Mouse (Mus musculus) heart, embryonic 13.5 days (tissue): ENCODE measurements around the gene Auh. TPM values are rescaled to one million over a fixed set of nuclear protein-coding genes. Genes with fewer than 3 reads are reported as not detected.

ENCODE experiments used
- ATAC-seq: fragments of 200-750 bp; cut with Nextera tagmentation; 2 replicates; pipeline ENCODE4 v1.8.0; 2017; ENCODE audit warnings: moderate TSS enrichment; ENCODE audit not compliant: insufficient number of reproducible peaks, low FRiP score, low TSS enrichment; ENCODE audit errors: extremely low read depth
- H3K27ac ChIP-seq: fragments of 300-500 bp; sonication (generic); replicated peaks from 2 replicates; pipeline ENCODE4 v1.5.1; 2015; ENCODE audit warnings: moderate library complexity, mild to moderate bottlenecking, inconsistent platforms
- H3K27me3 ChIP-seq: fragments of 300-500 bp; sonication (generic); replicated peaks from 2 replicates; pipeline ENCODE4 v1.6.1; 2015; ENCODE audit warnings: mild to moderate bottlenecking, inconsistent platforms
- H3K36me3 ChIP-seq: fragments of 300-500 bp; sonication (generic); 2 replicates; pipeline ENCODE4 v1.6.1; 2015; ENCODE audit warnings: mild to moderate bottlenecking, inconsistent platforms
- H3K4me1 ChIP-seq: fragments of 300-500 bp; sonication (generic); 2 replicates; pipeline ENCODE4 v1.6.1; 2015; ENCODE audit warnings: inconsistent platforms
- H3K4me2 ChIP-seq: fragments of 300-500 bp; sonication (generic); 2 replicates; pipeline ENCODE4 v1.6.1; 2015; ENCODE audit warnings: inconsistent platforms, mild to moderate bottlenecking, moderate library complexity
- H3K4me3 ChIP-seq: fragments of 300-500 bp; sonication (generic); 2 replicates; pipeline ENCODE4 v1.5.1; 2015; ENCODE audit warnings: moderate library complexity, mild to moderate bottlenecking, inconsistent platforms
- H3K9ac ChIP-seq: fragments of 300-500 bp; sonication (generic); 2 replicates; pipeline ENCODE4 v1.6.1; 2015; ENCODE audit warnings: inconsistent platforms, mild to moderate bottlenecking, moderate library complexity
- H3K9me3 ChIP-seq: fragments of 300-500 bp; sonication (generic); 2 replicates; pipeline ENCODE4 v1.6.1; 2016; ENCODE audit warnings: inconsistent platforms
- WGBS: fragments of 180-500 bp; shearing (Covaris S2); methylation state at CpG from one replicate; pipeline ENCODE4 v1.1.7; 2015; ENCODE audit warnings: mixed read lengths; 5-methylcytosine and 5-hydroxymethylcytosine counted together
- polyA plus RNA-seq: library from polyadenylated mRNA; unstranded; fragments of >200 nt; fragmentation: Nextera tagmentation; extraction: Ambion mirVana; gene quantifications from 2 replicates; pipeline ENCODE4 v1.2.1, GENCODE M21; 2015

The Auh gene
- polyA plus RNA-seq, 1 experiment from 2014 or later, result 49.1 TPM

DNA sequence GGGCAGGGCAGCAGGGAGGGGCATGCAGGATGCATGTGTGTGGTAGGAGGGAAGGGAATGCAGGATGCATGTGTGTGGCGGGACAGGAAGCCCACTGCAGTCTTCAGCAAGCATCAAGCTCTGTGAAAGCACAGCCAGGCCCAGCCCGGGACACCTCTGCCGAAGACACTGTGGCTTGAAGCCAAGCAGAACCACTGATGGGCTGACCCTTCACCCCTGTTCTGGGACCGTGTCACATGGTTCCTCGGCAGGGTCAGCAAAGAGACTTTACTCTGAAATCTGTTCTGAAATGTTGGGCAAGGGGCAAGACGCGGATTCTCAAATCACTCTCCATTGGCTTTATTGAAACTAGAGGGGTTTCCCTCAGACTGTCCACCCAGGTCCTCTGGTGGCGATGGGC, 94.9 kb downstream of the Auh start:
- H3K9me3 ChIP-seq, result 0 out of 2 replicates have a peak, but pooled peaks cover 2% of the 10 kb centered on the region
- WGBS, result 76% methylated on average over 8 of the region's 8 CpGs
- H3K27me3 ChIP-seq, result no peaks in the 10 kb centered on the region
- no peak overlapping the region for H3K4me3 ChIP-seq
- no peak overlapping the region for H3K27ac ChIP-seq
- peaks cover 51% of the 10 kb centered on the region for H3K36me3 ChIP-seq
- no peak overlapping the region for H3K9ac ChIP-seq
- no peak overlapping the region for H3K4me2 ChIP-seq
- no peak for ATAC-seq
- peaks cover 18% of the 10 kb centered on the region for H3K4me1 ChIP-seq

DNA sequence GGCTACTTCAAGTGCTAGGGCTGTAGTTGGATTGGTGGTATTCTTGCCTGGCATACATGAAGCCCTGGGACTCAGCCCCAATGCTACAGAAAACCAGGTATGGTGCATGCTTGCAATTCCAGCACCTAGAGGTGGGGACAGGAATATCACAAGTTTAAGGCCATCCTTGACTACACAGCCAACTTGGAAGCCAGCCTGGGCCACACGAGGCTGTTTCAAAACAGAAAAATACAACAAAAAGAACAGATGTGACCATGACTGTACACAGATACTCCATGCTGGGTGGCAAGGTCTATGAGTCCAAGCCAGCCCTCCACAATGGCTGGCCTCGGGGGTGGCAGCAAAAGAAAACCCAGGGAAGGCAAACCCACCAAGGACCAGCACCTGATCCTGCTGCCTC, 95.7 kb downstream of the Auh start:
- ATAC-seq, result no peak
- H3K4me2 ChIP-seq, result no peak overlapping the region
- H3K9ac ChIP-seq, result no peak overlapping the region
- 67% methylated on average over 2 of the region's 2 CpGs for WGBS
- no peak overlapping the region for H3K4me3 ChIP-seq
- no peak overlapping the region for H3K27ac ChIP-seq
- H3K27me3 ChIP-seq, result no peaks in the 10 kb centered on the region
- H3K4me1 ChIP-seq, result peaks cover 25% of the 10 kb centered on the region
- peaks cover 43% of the 10 kb centered on the region for H3K36me3 ChIP-seq
- H3K9me3 ChIP-seq, result 0 out of 2 replicates have a peak, but pooled peaks cover 2% of the 10 kb centered on the region

DNA sequence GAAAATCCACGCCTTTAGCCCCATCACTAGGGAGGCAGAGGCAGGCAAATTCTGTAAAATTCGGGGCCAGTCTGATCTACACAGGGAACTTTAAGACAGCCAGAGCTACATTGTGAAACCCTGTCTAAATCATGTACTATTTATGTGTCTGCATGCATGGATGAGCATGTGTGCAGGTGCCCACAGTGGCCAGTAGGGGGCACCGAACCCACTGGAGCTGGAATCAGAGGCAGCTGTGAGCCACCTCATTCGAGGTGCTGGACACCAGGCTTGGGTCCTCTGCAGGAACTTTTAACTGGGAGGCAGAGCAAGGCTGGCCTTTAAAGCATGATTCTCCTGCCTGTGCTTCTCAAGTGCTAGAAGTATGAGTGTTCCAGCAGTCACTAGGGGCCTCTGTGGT, 96.3 kb downstream of the Auh start:
- Histone ChIP-seq H3K4me1 (peaks cover 30% of the 10 kb centered on the region), H3K4me2 (no peak overlapping the region), H3K9me3 (0 out of 2 replicates have a peak, but pooled peaks cover 2% of the 10 kb centered on the region), H3K27ac (no peak overlapping the region), H3K27me3 (no peaks in the 10 kb centered on the region), H3K36me3 (peaks cover 39% of the 10 kb centered on the region), H3K4me3 (no peak overlapping the region), H3K9ac (no peak overlapping the region)
- ATAC-seq, result no peak
- 67% methylated on average over 4 of the region's 4 CpGs for WGBS

DNA sequence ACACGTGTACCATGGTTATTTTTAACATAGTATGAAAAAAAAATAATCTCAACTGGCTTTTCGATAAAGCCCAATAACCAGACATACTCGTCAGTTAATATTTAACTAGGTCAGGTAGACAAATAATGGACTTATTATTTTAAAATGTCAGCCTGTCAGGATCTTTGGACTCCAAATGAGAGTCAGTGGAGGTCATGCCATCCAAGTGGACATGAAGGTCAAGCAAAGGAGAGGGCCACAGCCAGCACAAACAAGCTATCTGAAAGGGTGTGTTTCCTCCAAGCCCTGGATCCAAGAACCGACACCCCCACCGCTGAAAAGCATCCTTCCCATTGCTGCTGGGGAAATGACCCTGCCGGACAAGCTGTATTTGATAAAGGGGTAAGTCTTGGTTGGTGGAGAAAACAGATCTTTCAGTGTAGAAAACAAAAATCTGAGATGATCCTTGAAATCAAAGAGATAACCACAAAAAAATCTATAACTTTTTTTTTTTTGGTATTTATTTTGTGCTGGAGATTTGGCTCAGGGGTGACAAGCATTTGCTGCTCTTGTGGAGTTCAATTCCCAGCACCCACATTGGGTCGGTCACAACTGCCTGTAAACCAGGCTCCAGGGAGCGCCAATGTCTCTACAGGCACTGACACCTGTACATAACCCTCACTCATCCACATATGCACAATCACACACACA, 96.9 kb downstream of the Auh start:
- Histone ChIP-seq H3K4me3 (no peak overlapping the region), H3K9ac (no peak overlapping the region), H3K9me3 (0 out of 2 replicates have a peak, but pooled peaks cover 2% of the 10 kb centered on the region), H3K27me3 (no peaks in the 10 kb centered on the region), H3K4me1 (peaks cover 35% of the 10 kb centered on the region), H3K4me2 (no peak overlapping the region), H3K36me3 (peaks cover 33% of the 10 kb centered on the region), H3K27ac (no peak overlapping the region)
- whole genome bisulfite sequencing, result 82% methylated on average over 8 of the region's 8 CpGs
- ATAC-seq, result no peak

DNA sequence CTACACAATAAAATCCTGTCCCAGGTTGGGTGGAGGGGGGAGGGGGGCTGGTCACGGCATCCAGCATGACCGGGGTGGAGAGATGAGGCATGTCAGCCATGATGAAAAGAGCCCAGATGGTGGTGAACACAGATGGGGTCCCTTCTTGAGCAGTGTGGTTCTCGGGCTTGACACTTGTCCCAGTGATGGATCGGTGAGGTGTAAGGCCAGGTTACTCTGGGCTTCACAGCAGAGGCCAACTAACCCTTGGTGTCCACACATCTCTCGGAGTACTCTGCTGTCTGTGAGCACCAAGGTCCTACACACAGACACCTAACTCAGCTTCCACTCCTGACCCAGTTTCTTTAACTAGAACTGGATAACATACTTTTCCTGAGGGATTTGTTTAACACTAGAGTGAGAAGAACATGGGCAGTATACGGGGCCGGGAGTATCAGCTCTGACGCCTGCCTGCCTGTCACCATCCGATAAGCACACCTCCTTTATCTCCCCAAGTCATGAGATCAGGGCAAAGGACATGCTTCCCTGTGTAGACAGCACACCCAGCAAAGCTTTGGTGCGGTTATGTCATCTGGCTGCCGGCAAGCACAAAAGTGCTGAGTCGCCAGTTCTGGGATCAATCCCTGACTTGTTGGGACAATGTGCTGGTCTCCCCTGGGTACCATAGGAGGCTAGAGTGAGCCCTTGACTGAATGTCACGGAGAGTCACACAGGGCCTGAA, 98.3 kb downstream of the Auh start:
- Histone ChIP-seq H3K9ac (no peak overlapping the region), H3K4me3 (no peak overlapping the region), H3K9me3 (0 out of 2 replicates have a peak, but pooled peaks cover 2% of the 10 kb centered on the region), H3K4me1 (peaks cover 35% of the 10 kb centered on the region), H3K27me3 (no peaks in the 10 kb centered on the region), H3K4me2 (peak overlapping the region; percentile 20; the same call in 1 of the 2 replicates), H3K36me3 (peaks cover 19% of the 10 kb centered on the region), H3K27ac (peak overlapping the region; percentile 12; the same call in 1 of the 2 replicates)
- 41% methylated on average over 13 of the region's 13 CpGs for WGBS
- ATAC-seq, result peak; percentile 81

DNA sequence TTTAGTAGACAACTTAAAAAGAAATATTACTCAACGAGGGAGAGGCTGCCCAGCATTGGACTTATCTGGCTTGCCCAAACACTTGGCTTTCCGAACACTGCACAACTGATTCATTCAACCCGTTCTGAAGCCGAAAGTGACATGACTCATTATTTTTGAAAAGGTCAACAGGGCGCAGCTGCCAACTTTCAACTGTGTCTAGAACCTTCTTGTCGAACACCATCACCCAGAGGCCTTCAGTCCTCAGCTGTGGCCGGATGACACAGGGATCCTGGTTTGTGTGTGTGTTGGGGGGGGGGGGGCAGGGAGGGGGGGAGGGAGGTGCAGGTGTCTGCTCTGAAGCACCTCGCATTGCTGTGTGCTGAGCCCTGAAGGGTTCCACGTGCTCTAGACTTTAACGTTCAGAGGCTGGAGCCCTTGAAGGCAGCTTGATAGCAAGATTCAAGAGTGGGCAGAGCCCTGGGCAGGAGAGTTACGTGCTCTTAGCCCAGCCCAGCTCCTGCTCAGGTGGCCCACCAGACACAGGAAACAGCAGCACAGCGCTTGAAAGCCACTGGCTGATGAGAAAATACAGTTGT, 100.4 kb downstream of the Auh start:
- no peak for ATAC-seq
- Histone ChIP-seq H3K27ac (peak overlapping the region; percentile 48; the same call in 1 of the 2 replicates), H3K4me3 (no peak overlapping the region), H3K9ac (no peak overlapping the region), H3K9me3 (0 out of 2 replicates have a peak, but pooled peaks cover 2% of the 10 kb centered on the region), H3K27me3 (no peaks in the 10 kb centered on the region), H3K4me1 (peaks cover 38% of the 10 kb centered on the region), H3K4me2 (no peak overlapping the region), H3K36me3 (peaks cover 5% of the 10 kb centered on the region; the same call in 1 of the 2 replicates)
- 60% methylated on average over 12 of the region's 12 CpGs for WGBS

DNA sequence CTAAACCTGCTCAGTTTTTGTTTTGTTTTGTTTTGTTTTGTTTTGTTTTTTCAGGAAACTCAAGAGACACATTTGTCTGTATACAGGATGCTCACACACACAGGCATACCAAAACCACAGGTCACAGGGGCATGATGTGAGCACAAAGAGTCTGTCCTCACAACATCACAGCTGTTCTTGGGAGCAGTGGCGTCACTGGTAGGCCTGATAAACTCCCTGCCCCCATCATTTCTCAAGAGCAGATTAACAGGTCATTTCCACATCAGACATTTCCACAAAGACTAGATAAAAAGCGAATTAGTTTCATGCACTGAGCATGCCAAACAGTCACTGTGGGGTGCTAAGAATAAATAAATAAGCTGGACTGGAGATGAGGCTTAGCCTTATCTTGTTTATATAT, 101.3 kb downstream of the Auh start:
- H3K9me3 ChIP-seq, result 0 out of 2 replicates have a peak, but pooled peaks cover under 1% of the 10 kb centered on the region
- H3K4me2 ChIP-seq, result no peak overlapping the region
- 38% methylated on average over 2 of the region's 2 CpGs for WGBS
- H3K4me1 ChIP-seq, result peaks cover 38% of the 10 kb centered on the region
- ATAC-seq, result no peak
- H3K9ac ChIP-seq, result no peak overlapping the region
- H3K27me3 ChIP-seq, result no peaks in the 10 kb centered on the region
- H3K36me3 ChIP-seq, result peaks cover under 1% of the 10 kb centered on the region; the same call in 1 of the 2 replicates
- no peak overlapping the region for H3K4me3 ChIP-seq
- H3K27ac ChIP-seq, result peak overlapping the region; percentile 48; the same call in 1 of the 2 replicates

DNA sequence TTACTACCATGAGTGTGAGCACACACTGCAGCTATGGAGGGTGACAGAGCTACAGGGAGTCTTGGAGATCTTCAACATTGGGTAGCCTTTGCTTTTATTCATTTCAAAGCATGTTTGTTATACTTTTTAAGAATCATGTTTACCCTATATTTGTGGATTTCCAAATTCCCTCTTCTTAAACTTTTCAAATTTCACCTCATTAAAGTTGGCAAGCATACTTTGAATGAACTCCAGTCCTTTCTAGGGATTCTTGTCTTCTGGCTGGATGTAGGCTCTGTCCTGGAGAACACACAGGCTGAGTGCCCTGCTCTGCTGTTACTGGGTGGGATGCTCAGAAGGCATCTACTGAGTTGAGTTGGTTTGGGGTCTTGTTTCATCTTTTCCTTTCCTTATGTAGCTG, 102.8 kb downstream of the Auh start:
- H3K27ac ChIP-seq, result no peak overlapping the region

DNA sequence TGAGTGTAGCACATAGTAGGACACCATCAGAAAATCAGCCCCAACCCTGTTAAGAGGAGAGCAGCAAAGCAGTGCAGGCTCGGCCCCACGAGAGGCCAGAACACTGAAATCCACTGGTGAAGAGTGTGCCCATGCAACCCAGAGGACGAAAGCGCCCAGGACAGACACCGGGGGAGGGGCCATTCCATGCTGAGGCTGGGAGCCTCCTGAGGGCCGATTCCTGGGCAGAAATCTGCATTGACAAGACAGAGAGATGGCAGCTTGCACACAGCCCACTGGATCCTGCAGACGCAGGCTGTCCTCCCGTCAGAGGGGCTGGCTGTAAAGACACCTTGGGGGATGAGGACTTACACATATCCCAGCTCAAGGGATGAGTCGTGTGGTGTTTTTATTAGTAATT, 104.7 kb downstream of the Auh start:
- Histone ChIP-seq H3K36me3 (no peaks in the 10 kb centered on the region), H3K9me3 (no peaks in the 10 kb centered on the region), H3K4me3 (no peak overlapping the region), H3K4me1 (peaks cover 55% of the 10 kb centered on the region), H3K4me2 (no peak overlapping the region), H3K9ac (no peak overlapping the region), H3K27me3 (no peaks in the 10 kb centered on the region), H3K27ac (no peak overlapping the region)
- WGBS, result 57% methylated on average over 9 of the region's 9 CpGs
- no peak for ATAC-seq

More for the DNA sequence above, 102.8 kb downstream of the Auh start:
- H3K4me1 ChIP-seq, result peaks cover 45% of the 10 kb centered on the region
- no peak overlapping the region for H3K4me3 ChIP-seq
- H3K27me3 ChIP-seq, result no peaks in the 10 kb centered on the region
- H3K9ac ChIP-seq, result no peak overlapping the region
- no peak for ATAC-seq
- no peaks in the 10 kb centered on the region for H3K36me3 ChIP-seq
- no peaks in the 10 kb centered on the region for H3K9me3 ChIP-seq
- H3K4me2 ChIP-seq, result no peak overlapping the region

DNA sequence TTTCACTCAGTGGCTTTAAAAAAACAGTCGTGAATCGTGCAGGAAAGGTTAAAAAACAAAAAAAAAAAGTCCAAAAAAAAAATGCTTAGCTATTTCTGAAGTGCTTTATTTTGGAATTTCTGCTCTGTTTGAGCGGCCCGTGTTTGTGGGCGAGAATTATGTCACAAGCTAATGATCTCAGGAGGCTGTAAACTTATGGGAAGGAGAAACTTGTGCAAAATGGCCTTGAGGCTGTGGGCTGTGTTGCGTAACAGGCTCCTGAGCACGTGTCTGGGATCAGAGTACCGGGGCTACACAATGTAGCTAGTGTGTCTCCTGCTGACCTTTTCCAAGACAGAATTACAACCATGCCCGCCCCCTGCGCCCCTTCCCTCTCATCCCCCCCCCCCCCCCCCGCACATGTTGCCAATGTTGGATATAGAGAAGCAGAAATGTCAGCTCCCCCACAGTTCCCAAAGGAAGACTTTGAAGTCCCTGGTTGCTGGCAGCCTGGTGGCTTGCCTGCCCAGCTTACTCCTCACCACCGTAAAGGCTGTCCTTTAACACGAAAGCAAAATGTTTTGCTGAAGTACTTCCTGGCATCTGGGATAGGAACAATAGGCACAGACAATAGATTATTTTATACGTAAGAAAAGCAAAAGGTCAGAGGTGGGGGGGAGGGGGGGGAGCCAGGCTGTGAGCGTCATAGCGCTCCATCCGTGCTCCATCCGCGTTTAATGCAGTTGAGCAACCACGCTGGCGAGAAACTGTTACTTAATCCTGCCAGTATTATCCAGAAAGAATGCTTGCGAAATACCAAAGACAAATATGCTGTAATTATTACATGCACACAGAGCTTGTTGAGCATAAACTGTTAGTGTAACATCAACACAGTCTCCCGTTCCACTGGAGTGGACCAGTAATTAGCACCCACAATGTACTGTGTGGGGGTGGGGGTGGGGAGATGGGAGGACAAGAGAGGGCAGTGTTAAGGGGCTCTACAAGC, 107.0 kb downstream of the Auh start:
- Histone ChIP-seq H3K4me1 (peaks cover 60% of the 10 kb centered on the region), H3K27ac (peak overlapping the region; percentile 55; the same call in 1 of the 2 replicates), H3K9me3 (no peaks in the 10 kb centered on the region), H3K4me2 (peak overlapping the region; percentile 6; the same call in 1 of the 2 replicates), H3K4me3 (no peak overlapping the region), H3K36me3 (no peaks in the 10 kb centered on the region), H3K9ac (no peak overlapping the region; the same call in 1 of the 2 replicates), H3K27me3 (no peaks in the 10 kb centered on the region)
- ATAC-seq, result no peak
- WGBS, result 48% methylated on average over 22 of the region's 23 CpGs
